Mouse (Mus musculus) megakaryocyte, adult 5-6 weeks (primary cell): ENCODE results near the gene Mylk. TPM values are rescaled to one million over a fixed set of nuclear protein-coding genes. Genes with fewer than 3 reads are reported as not detected.

Source experiments
- ATAC-seq: 2 replicates; pipeline ENCODE4 v1.8.0; 2016; ENCODE audit warnings: mild to moderate bottlenecking, inconsistent platforms; ENCODE audit not compliant: poor library complexity, severe bottlenecking
- total RNA-seq, 2 experiments: library from RNA; stranded (forward) in 1 of 2; stranded (reverse) in 1 of 2; fragments of 153-499, 151-499 nt in 1 of 2; fragments of 221-1000, 200-1000 nt in 1 of 2; gene quantifications; 2 replicates each; pipeline versions ENCODE4 v1.2.3 to v1.2.4; 2015 to 2017

Mylk gene
- total RNA-seq, 2 experiments from 2014 or later = 1.6 to 2.4 TPM

GRCm38 (mm10) chr16:34975544-34975943 is 230.5 kb downstream of the Mylk start:
- ATAC-seq = no peak

- ATAC-seq = no peak
These were observed 231.6 kb downstream of the Mylk start for GRCm38 (mm10) chr16:34976630-34977029.

DNA sequence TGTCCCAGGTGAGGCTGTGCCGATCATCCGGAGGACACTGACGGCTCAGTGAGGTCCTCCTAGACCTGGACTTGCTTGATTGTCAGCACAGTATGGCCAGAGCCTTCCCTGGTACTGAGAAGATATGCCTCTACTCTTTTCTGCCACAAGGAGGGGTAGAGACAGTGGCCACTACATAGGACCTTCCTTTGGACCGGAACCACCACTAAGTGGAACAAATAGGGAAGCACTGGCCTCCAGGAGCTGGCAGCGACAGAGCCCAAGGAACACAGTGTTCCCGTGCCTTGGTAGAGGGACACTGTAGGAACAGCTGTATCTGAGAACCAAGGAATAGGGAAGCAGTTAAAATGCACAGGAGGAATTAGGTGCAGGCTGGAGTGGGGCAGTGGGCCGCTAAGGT is 233.0 kb downstream of the Mylk start:
- no peak for ATAC-seq

DNA sequence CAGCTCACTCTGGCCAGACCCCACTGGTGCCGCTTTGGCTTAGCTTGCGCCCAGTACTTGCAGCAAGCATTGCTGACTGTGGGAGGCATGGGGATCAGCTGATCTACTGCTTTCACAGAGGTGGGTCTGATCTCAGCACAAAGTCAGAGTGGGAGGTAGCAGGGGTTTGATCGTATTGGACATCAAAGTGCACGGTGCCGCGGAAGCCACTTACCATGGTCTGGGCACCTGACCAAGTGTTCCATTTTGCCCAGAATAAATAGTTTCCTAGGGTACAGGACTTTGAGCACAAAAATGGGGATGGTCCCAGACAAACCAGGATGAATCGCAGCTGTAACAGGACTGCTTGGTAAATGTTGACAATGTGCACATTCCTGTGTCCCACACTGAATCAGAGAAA is 236.0 kb downstream of the Mylk start:
- ATAC-seq = no peak

DNA sequence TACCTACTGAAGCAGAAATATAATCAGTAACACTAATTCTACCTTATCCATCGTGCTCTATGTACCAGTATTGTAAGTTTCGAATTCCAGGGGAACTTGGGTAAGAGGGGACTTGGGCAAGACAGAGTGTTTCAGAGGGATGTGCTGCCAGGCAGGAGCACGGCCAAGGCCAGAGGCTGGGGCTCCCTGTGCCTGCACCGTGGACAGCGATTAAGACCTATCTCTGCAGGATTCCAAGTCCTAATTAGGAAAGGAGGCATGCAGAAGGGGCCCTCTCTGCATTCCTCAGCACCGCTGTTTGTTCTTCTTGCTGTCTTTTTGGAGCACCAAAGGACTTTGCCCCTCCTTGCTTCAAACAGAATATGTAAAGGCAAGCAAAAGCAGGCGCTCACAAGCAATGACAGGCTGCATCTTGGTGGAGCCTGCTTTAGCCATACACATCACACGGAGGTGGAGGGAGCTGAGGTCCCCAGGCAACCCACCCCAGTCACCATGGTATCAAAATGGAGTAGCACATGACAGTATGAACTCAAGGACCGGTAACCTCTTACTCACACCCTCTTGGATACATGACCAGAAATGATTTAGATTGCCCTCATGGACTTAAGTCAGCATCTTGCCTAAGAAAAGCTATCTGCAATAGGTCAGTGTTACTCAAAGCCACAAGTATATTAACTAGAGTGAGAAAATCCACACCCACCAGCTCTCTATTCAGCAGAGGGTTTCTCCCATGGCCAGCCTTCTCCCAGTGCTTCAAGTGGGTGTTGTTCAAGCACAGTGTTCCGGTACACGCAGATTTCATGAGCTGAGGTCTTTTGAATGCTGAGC is 239.4 kb downstream of the Mylk start:
- ATAC-seq = no peak

- no peak for ATAC-seq
These were observed 240.0 kb downstream of the Mylk start for GRCm38 (mm10) chr16:34985031-34985346.

DNA sequence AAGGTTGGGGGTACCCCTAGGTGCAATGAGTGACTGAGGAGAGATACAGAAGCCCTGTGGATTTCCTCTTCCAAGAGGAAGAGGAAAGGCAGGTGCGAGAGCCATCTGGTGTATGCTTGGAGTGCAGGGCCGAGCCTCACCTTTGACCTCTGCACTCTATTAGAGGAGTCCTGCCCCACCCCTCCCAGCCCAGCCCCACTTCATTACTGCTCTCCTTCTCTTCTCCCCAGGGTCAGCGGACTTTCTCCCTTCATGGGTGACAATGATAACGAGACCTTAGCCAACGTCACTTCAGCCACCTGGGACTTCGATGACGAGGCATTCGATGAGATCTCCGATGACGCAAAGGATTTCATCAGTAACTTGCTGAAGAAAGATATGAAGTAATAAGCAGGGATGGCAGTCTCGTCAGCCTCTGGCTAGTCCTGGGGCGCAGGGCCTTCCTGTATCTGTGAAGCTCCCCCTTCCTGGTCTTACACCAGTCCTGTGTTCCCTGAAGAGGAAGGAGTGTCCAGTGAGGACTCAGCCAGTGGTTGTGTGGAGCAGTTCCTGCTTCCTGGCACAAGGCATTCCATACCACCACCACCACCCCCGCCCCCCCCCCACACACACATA is 241.3 kb downstream of the Mylk start:
- ATAC-seq = no peak

DNA sequence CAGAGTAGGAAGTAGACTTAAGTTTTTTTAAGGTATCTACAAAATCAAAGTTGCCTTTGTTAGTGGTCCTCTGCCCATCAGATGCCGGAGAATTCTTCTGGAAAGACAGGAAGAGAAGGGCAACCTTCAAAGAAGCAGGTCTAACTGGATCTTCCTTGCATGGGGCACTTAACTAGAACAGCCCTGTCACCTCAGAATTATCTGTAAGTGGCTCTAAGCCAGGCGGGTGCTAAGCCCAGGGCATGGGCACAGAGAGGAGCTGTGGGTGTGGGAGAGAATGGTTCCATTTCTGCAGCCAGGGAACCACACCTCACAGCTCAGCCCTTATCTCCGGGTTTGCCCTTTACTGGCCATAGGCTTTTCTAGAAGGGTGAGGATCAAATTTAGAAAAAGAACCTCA is 246.4 kb downstream of the Mylk start:
- ATAC-seq = no peak

DNA sequence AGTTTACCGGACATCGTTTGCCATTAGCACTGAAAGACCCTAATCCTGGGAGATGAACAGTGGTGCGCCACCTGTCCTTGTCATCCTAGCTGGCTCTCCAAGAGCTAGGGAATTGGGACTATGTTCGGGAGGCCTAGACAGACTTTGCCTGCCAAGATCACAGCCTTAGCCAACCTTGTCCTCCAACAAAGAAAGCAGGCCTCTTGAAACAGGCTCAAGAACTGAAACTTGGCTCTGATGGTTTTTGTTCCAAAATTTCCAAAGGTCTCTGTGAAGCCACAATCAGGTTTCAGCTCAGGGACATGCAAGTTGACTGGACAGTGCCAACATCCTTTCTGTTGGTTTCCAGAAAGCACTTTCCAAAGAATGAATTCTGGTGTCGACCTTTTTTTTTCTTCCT is 247.8 kb downstream of the Mylk start:
- ATAC-seq = no peak

DNA sequence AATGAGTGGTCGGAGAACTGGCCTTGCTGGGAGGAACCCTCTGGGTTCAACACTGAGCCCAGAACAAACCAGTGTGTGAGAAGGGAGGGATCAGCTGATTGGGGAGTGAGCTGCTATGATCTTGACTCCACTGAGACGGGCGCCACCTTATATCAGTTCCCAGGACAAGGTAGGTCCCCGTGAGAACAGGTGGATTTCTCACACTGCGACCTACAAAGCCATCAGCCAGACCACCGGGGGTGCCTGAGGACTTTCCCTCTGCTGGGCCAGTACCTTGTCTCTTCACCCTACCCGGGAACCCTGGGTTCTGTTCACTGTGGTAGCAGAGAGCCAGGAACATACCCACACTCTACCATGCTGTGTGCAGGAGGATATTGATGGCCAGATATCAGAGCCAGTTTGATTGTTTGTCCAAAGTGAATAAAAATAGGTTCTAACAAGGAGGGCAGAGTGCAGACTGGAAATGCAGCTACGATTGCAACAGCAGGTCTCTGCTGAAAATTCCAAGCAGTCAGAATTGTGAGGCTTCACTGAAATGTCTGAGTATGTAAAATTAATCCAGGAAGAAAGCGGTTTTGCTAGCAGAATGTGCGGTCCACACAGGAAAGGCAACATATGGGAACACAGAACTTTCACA is 248.8 kb downstream of the Mylk start:
- ATAC-seq = no peak

GRCm38 (mm10) chr16:34994641-34995141 is 249.7 kb downstream of the Mylk start:
- ATAC-seq = no peak

GRCm38 (mm10) chr16:34996133-34996532 is 251.1 kb downstream of the Mylk start:
- ATAC-seq = no peak

GRCm38 (mm10) chr16:34997052-34997451 is 252.0 kb downstream of the Mylk start:
- ATAC-seq = no peak

GRCm38 (mm10) chr16:34997576-34997975 is 252.6 kb downstream of the Mylk start:
- no peak for ATAC-seq

- ATAC-seq = no peak
These were observed 254.0 kb downstream of the Mylk start for GRCm38 (mm10) chr16:34999016-34999415.

GRCm38 (mm10) chr16:34999986-35000385 is 255.0 kb downstream of the Mylk start:
- no peak for ATAC-seq

DNA sequence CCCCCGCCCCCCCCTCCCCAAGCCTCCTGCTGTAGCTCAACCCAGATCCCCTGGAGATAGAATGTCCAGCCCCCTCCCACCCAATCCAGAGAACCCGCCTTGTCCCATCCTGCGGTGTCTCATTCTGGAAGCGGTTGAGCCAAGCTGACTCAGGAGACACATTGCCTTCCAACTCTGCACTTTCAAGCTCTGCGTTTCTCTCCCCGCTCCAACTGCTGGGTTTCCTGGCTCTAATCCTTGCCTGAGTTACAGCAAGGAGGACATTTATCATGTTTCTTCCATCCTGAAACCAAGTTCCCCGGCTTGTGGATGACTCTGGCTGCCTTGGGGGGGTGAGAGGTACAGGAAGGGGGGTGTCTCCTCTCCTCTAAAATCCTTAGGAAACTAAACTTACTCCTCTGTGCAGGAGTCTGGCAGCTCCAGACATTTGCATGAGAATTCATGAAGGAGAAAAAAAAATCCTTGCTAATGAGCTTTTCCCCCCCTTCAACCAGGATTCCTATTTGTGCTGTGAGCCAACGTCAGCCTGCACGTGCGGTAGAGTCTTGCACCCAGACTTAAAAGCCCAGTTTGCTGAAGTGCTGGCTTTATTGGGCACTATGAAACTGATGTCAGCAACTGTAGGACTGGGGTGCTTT is 256.0 kb downstream of the Mylk start:
- ATAC-seq = no peak

DNA sequence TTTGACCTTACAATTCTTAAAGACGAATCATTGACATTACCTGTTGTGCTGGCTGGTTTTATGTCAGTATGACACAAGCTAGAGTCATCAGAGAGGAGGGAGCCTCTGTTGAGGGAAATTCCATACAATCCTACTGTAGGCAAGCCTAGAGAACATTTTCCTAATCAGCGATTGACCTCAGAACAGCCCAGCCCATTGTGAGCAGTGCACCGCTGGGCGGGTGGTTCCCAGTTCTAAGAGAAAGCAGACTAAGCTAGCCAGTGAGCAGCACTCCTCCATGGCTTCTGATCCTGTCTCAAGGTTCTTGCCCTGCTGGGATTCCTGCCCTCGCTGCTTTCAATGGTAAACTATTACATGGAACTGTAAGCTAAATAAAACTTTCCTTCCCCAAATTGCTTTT is 259.3 kb downstream of the Mylk start:
- no peak for ATAC-seq

GRCm38 (mm10) chr16:35004756-35005155 is 259.7 kb downstream of the Mylk start:
- ATAC-seq = no peak

GRCm38 (mm10) chr16:35006251-35006650 is 261.2 kb downstream of the Mylk start:
- no peak for ATAC-seq

- ATAC-seq = no peak
These were observed 262.4 kb downstream of the Mylk start for GRCm38 (mm10) chr16:35007361-35007760.

DNA sequence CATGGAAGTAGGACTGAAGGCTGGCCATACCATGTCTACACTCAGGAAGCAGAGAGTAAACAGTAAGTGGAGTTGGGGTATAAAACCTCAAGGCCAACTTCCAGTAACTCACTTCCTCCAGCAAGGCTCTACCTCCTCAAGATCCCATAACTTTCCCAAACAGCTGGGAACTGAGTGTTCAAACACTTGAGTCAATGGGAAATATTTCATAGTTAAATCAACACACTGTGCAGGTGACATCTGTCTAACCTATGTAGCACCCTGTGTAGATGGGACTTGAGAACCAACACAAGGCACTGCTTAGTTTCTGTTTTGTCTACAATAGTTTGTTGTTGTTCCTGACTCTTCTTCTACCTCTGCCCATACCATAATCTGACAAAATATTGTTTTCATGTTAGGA is 263.4 kb downstream of the Mylk start:
- ATAC-seq = no peak
